Mouse (Mus musculus) intestine, embryonic 15.5 days (tissue): Measurements from ENCODE around the gene Fam3b. TPM values are rescaled to one million over a fixed set of nuclear protein-coding genes. Genes with fewer than 3 reads are reported as not detected.
A peak's percentile ranks its signal among the peaks of the same experiment; 100 is the strongest.

ENCODE experiments used
- ATAC-seq: fragments of 200-750 bp; cut with Nextera tagmentation; 2 replicates; pipeline ENCODE4 v1.8.0; 2017; ENCODE audit warnings: moderate TSS enrichment, moderate library complexity
- H3K27ac ChIP-seq: fragments of 300-500 bp; sonication (generic); 2 replicates; pipeline ENCODE4 v1.5.1; 2015; ENCODE audit warnings: mild to moderate bottlenecking, inconsistent platforms
- H3K27me3 ChIP-seq: fragments of 300-500 bp; sonication (generic); replicated peaks from 2 replicates; pipeline ENCODE4 v1.6.1; 2015; ENCODE audit warnings: inconsistent platforms
- H3K36me3 ChIP-seq: fragments of 300-500 bp; sonication (generic); 2 replicates; pipeline ENCODE4 v1.6.1; 2015; ENCODE audit warnings: inconsistent platforms
- H3K4me1 ChIP-seq: fragments of 300-500 bp; sonication (generic); replicated peaks from 2 replicates; pipeline ENCODE4 v1.6.1; 2015; ENCODE audit warnings: inconsistent platforms
- H3K4me2 ChIP-seq: fragments of 300-500 bp; sonication (generic); replicated peaks from 2 replicates; pipeline ENCODE4 v1.6.1; 2015; ENCODE audit warnings: mild to moderate bottlenecking, inconsistent platforms
- H3K4me3 ChIP-seq: fragments of 300-500 bp; sonication (generic); replicated peaks from 2 replicates; pipeline ENCODE4 v1.5.1; 2015; ENCODE audit warnings: inconsistent platforms
- H3K9ac ChIP-seq: fragments of 300-500 bp; sonication (generic); 2 replicates; pipeline ENCODE4 v1.6.1; 2015; ENCODE audit warnings: inconsistent platforms
- H3K9me3 ChIP-seq: fragments of 300-500 bp; sonication (generic); 2 replicates; pipeline ENCODE4 v1.6.1; 2016; ENCODE audit warnings: inconsistent platforms
- WGBS: fragments of 180-500 bp; shearing (Covaris S2); methylation state at CpG from one replicate; pipeline ENCODE4 v1.1.7; 2015; 5-methylcytosine and 5-hydroxymethylcytosine counted together
- polyA plus RNA-seq: library from polyadenylated mRNA; unstranded; fragments of >200 nt; fragmentation: Nextera tagmentation; extraction: Ambion mirVana; gene quantifications from 2 replicates; pipeline ENCODE4 v1.2.1, GENCODE M21; 2015

Fam3b gene
- polyA plus RNA-seq, 1 experiment from 2014 or later, result 0.85 TPM

DNA sequence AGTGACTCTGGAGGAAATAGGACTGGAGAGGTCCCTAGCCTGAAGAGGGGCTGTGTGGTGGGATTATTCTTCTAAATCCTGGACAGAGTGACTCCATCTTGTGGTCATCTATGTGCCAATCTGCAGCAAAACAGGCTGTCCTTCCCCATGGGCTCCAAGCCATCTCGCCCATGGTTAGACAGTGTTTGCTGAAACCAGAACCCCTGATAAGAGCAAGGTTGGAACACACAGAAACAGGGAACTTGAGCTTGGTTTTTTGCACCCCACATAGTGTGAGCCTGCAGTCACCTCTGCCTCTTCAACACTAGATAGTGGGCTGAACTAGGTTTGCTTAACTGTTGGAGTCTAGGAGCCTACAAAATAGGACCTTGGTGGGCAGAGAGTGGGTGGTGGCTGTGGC is 38.1 kb downstream of the Fam3b start:
- WGBS, result 66% methylated on average over 1 of the region's 1 CpGs
- Histone ChIP-seq H3K4me3 (no peak overlapping the region), H3K27ac (no peak overlapping the region), H3K27me3 (no peaks in the 10 kb centered on the region), H3K9ac (no peak overlapping the region), H3K4me2 (no peak overlapping the region), H3K36me3 (no peaks in the 10 kb centered on the region), H3K4me1 (no peaks in the 10 kb centered on the region), H3K9me3 (no peaks in the 10 kb centered on the region)
- ATAC-seq, result no peak

DNA sequence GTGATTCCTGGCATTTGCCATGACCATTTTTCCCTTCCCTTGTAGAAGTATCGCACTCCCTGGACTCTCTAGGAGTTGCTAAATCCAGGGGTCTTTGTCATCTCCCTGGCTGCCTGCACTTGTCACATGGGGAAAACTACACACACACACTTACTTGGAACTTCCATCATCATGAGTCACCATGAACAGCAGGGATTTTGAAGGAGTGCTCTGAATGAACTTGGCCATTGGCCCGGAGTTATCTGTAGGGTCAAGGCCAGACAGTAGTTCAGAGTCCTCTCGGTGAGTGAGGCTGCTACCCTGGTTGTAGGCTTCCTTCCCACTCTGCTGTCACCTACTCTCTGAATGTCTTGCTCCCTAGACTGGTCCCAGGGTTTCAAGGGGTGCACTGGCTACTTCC is 39.0 kb downstream of the Fam3b start:
- ATAC-seq, result peak; percentile 58
- H3K4me3 ChIP-seq, result no peak overlapping the region
- no peak overlapping the region for H3K27ac ChIP-seq
- no peak overlapping the region for H3K4me2 ChIP-seq
- H3K4me1 ChIP-seq, result no peaks in the 10 kb centered on the region
- no peaks in the 10 kb centered on the region for H3K27me3 ChIP-seq
- H3K9me3 ChIP-seq, result no peaks in the 10 kb centered on the region
- 79% methylated on average over 3 of the region's 3 CpGs for WGBS
- no peak overlapping the region for H3K9ac ChIP-seq
- H3K36me3 ChIP-seq, result no peaks in the 10 kb centered on the region

DNA sequence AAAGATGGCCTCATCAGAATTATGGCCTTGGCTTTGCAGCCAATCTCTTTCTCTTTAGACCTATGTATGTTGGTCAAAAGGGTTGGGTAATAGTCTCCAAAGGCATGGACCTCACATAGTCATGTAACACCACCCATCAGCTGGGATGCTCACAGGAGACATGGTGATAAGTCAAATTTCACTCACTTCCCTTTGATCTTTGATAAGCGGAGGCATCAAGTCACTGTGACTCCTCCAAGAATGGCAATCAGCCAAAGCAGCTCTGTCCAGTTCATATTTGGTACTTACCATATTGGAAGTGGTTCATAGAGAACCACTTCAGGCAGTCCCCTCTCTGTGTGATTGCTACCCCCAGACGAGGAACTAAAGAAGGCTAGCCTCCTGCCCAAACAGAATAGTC is 39.9 kb downstream of the Fam3b start:
- no peak overlapping the region for H3K27ac ChIP-seq
- H3K36me3 ChIP-seq, result no peaks in the 10 kb centered on the region
- no peaks in the 10 kb centered on the region for H3K27me3 ChIP-seq
- no peaks in the 10 kb centered on the region for H3K9me3 ChIP-seq
- H3K4me3 ChIP-seq, result no peak overlapping the region
- 78% methylated on average over 2 of the region's 2 CpGs for WGBS
- H3K9ac ChIP-seq, result no peak overlapping the region
- ATAC-seq, result no peak
- no peak overlapping the region for H3K4me2 ChIP-seq
- no peaks in the 10 kb centered on the region for H3K4me1 ChIP-seq

DNA sequence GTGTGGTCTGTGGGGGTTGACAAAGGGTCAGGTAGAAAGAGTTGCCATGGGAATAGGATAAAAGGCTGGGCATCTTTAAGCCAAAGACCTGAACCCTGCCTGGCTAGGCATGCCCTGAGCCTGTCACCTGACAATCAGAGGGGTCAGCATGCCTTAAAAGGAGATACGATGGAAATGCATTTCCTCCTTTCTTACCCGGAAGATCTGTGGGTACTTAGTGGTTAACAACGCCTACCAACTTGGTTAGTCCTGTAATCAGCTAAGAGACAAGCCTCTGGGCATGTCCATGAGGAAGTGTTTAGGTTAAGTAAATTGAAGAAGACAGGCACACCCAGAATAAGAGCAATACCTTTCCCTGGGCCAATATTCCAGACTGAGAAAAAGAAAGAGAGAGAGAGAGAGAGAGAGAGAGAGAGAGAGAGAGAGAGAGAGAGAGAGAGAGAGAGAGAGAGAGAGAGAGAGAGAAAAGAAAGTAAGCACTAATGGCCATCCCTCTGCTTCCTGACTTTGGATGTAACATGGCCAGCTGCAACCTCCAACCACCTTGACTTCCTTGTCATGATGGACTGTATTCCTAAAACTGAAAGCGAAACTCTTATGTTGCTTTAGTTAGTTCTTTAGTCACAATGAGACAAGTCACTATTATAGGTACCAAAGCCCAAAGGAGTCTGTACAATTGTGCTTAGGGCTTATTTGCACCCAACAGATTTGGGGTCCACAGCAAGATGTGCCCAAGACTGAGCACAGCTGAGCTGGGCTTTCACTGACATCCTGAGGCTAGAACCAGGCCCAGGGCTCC is 46.4 kb downstream of the Fam3b start:
- WGBS, result 72% methylated on average over 4 of the region's 4 CpGs
- ATAC-seq, result no peak
- H3K9ac ChIP-seq, result no peak overlapping the region

DNA sequence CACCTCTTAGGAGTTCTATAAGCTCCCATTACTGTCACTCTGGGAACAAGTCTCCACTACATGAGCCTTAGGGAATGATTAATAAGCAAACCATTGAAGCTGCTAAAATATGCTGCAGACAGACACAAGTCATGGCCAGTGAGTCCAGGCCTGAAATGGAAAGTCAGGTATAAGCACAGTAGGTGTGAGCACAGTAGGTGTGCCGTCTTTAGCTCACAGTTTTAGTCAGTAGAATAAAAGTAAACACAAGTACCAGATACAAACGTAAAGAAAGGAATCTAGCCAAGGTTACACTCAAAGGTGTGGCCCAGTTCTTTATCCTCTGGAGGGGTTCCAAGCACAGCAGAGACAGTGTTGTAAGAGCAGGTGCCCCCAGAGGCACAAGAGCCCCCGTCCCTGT is 47.1 kb downstream of the Fam3b start:
- Histone ChIP-seq H3K9ac (no peak overlapping the region), H3K36me3 (no peaks in the 10 kb centered on the region), H3K4me2 (no peak overlapping the region), H3K27ac (no peak overlapping the region), H3K9me3 (no peaks in the 10 kb centered on the region), H3K27me3 (no peaks in the 10 kb centered on the region), H3K4me1 (no peaks in the 10 kb centered on the region), H3K4me3 (no peak overlapping the region)
- 49% methylated on average over 3 of the region's 3 CpGs for WGBS
- 0 out of 2 replicates have a peak, but pooled peaks have one; percentile 17 for ATAC-seq

More for the DNA sequence above, 46.4 kb downstream of the Fam3b start:
- H3K4me2 ChIP-seq, result no peak overlapping the region
- H3K4me3 ChIP-seq, result no peak overlapping the region
- no peaks in the 10 kb centered on the region for H3K36me3 ChIP-seq
- H3K27me3 ChIP-seq, result no peaks in the 10 kb centered on the region
- no peaks in the 10 kb centered on the region for H3K4me1 ChIP-seq
- no peaks in the 10 kb centered on the region for H3K9me3 ChIP-seq
- H3K27ac ChIP-seq, result no peak overlapping the region

DNA sequence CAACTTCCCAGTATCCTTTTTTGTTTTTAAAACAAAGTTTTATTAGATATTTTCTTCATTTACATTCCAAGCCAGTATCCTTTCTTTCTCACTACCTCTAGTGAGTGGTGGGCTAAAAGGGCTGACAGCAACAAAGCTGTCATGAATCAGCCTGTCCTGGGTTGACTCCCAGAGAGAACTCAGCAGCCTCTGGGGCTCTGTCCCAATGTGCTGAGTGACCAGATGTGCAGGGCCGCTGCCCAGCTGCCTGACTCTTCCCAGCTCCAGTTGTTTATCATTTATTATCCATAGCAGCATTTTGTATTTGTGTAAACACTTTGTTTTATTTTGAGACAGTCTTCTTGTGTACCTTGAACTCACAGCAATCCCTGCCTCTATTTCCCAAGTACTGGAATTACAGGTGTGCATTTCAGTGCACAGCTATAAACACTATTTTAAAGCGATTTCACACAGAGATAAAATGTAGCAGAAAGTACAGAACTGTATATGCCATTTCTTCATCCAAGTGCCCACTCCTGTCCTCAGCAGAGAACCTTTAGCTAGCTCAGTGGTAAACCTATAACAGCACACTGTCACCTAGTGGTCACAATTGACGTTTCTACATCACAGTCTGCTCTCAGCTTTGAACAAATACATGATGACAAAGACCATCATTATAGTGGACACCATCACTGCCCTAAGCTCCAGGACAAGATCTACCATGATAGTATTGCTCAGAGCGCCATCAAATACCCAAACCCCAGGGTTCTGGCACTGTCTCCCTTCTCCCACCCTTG is 48.2 kb downstream of the Fam3b start:
- no peaks in the 10 kb centered on the region for H3K4me1 ChIP-seq
- H3K27me3 ChIP-seq, result no peaks in the 10 kb centered on the region
- 49% methylated on average over 4 of the region's 4 CpGs for WGBS
- no peak overlapping the region for H3K27ac ChIP-seq
- H3K36me3 ChIP-seq, result no peaks in the 10 kb centered on the region
- H3K9me3 ChIP-seq, result no peaks in the 10 kb centered on the region
- H3K4me3 ChIP-seq, result no peak overlapping the region
- H3K4me2 ChIP-seq, result no peak overlapping the region
- H3K9ac ChIP-seq, result no peak overlapping the region
- no peak for ATAC-seq

DNA sequence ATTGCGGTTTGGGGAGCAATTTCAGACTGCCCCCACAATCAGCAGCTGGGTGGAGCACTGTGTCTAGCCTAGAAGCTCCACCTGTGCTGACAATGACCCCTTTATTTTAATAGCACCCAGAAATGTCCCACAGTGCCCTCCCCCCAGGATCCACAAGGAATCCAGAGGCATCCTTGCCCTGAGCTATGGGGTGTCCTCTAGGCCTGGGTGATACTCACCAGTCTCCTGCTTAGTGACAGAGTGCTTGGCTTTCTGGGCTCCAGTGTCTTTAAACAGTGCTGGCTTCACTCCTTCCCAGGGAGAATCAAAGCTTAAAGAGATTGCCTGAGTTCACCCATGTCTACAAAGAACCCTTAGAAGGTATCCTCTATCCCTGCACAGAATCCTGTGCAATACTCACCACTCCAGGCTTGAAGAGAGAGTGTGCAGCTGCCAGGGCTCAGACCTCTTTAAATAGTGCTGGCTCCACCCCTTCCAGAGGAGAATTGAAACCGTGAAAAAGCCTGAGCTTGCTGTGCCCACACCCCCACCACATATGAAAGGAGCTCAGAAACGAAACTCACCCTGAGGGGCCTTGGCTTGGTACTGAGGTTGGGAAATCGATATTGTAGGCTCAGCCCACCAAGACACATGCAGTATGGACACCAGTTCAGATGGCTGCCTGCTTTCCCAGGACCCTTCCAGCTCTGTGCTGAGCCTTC is 52.0 kb downstream of the Fam3b start, which contains the start of gene Mx1:
Mx1 (minus strand) TSS at position 427 of the 701 bp plus-strand sequence.
- ATAC-seq, result peak; percentile 62
- 32% methylated on average over 4 of the region's 4 CpGs for WGBS
- Histone ChIP-seq H3K36me3 (no peaks in the 10 kb centered on the region), H3K9ac (no peak within 1 kb of the TSS), H3K4me2 (no peak within 1 kb of the TSS), H3K9me3 (no peaks in the 10 kb centered on the region), H3K4me1 (no peaks in the 10 kb centered on the region), H3K4me3 (no peak within 1 kb of the TSS), H3K27me3 (no peaks in the 10 kb centered on the region), H3K27ac (no peak within 1 kb of the TSS)

DNA sequence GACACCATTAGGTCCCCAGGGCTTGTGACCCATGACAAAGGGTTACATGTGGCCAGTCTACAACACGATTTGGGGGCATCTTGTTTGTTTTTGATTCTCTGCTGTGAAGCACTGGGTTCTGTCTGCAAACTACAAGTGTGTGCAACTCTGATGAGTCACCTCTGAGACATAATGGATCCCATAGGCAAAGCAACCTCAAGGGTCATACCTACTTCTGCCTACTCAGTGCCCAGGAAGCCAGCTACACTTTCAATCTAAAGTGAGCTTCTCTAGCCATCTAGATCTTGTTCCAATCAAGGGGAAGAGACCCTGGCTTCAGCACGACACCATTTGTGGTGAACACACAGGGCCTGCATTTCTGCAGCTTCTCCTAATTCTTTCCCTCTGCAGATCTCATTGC is 53.3 kb downstream of the Fam3b start:
- WGBS, result 69% methylated on average over 2 of the region's 2 CpGs
- H3K9ac ChIP-seq, result no peak overlapping the region
- H3K9me3 ChIP-seq, result no peaks in the 10 kb centered on the region
- no peaks in the 10 kb centered on the region for H3K4me1 ChIP-seq
- H3K36me3 ChIP-seq, result no peaks in the 10 kb centered on the region
- H3K4me3 ChIP-seq, result no peak overlapping the region
- no peak overlapping the region for H3K4me2 ChIP-seq
- no peak for ATAC-seq
- no peak overlapping the region for H3K27ac ChIP-seq
- no peaks in the 10 kb centered on the region for H3K27me3 ChIP-seq

DNA sequence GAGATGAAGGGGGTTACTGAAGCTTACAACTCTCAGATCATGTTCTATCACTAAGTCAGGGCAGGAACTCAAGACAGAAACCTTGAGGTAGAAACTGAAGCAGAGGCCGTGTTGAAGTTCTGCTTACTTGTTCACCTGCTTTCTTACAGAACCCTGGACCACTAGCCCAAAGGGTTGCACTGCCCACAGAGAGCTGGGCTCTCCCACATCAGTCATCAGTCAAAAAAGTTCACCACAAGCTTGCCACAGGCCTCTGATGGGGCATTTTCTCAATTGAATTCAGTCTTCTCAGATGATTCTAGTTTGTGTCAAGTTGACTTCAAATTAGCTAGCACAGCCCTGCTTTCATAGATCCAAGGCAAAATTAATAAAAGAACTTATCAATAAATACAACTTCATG is 54.8 kb downstream of the Fam3b start:
- Histone ChIP-seq H3K4me1 (no peaks in the 10 kb centered on the region), H3K9me3 (no peaks in the 10 kb centered on the region), H3K27ac (no peak overlapping the region), H3K27me3 (no peaks in the 10 kb centered on the region), H3K36me3 (no peaks in the 10 kb centered on the region), H3K4me3 (no peak overlapping the region), H3K4me2 (no peak overlapping the region), H3K9ac (no peak overlapping the region)
- ATAC-seq, result no peak
- WGBS, result 74% methylated on average over 1 of the region's 1 CpGs

DNA sequence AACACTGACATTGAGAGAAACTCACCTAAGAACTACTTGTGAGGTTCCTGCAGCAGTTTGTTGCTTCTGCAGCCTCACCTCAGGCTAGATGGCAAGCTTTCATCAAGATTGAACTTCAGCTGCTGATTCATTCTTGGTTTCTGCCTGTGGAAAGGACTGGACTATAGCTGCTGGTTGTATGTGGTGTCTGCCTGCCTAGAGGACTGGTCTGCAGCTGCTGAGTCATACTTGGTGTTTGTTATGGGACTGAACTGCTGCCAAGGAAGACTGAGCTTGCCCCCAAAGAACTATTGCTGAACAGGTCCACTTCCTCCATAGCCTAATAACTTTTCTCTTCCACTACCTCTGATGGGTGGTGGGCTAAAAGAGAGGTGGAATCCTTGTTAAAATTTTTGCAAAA is 67.2 kb downstream of the Fam3b start:
- no peak for ATAC-seq
- H3K4me3 ChIP-seq, result no peak overlapping the region
- no peaks in the 10 kb centered on the region for H3K9me3 ChIP-seq
- H3K4me2 ChIP-seq, result no peak overlapping the region
- no peak overlapping the region for H3K27ac ChIP-seq
- H3K36me3 ChIP-seq, result no peaks in the 10 kb centered on the region
- H3K4me1 ChIP-seq, result no peaks in the 10 kb centered on the region
- no peaks in the 10 kb centered on the region for H3K27me3 ChIP-seq
- H3K9ac ChIP-seq, result no peak overlapping the region

DNA sequence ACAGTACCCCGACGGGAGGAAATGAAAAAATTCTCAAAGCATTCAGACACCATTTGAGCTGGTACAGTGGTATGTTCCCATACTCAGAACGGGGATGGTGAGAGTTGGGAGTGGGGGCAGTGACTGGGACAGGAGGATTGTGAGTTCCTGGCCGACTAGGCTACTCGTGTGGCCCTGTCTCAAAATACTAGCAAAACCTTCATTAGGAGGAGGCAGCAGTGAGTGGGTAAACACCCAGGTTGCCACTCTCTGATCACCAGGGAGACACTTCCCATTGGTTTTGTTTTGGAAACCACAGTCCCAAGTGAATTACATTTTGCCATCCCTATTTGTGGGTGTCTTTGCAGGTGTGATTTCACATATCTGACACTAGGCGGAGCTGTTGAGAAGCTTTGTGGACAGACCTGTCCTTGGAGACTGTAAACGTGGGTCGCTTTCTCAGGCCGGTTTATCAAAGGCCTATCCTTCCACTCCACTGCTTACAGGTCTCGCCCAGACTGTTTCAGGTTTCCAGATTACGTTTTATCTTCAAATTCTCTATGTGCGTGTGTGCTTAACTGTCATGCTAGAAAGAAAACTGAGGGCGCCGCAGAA is 70.8 kb downstream of the Fam3b start:
- Histone ChIP-seq H3K36me3 (no peaks in the 10 kb centered on the region), H3K9me3 (no peaks in the 10 kb centered on the region), H3K4me2 (no peak overlapping the region), H3K4me3 (no peak overlapping the region), H3K9ac (no peak overlapping the region), H3K27ac (no peak overlapping the region), H3K4me1 (no peaks in the 10 kb centered on the region), H3K27me3 (no peaks in the 10 kb centered on the region)
- 47% methylated on average over 14 of the region's 14 CpGs for WGBS
- ATAC-seq, result peak; percentile 77

DNA sequence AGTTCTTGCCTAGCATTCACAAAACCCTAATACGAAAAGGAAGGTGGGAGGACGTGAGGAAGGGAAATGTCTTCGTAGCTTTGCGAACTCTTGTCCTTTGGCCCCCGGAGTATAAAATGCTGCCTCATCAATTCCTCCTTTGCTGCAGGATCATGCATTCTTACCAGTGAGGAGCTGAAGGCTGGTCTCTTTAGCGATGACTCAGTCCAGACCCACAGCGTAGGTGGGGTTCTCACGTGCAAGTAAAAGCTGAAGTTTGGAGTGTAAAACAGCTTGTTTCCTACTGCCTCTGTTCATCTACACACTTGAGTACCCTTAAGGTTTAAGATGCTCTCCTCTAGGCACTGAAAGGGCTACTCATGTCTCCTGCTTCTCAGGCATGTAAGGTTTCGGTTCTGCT is 72.6 kb downstream of the Fam3b start:
- WGBS, result 72% methylated on average over 9 of the region's 9 CpGs
- no peak for ATAC-seq

More for the DNA sequence above, 72.6 kb downstream of the Fam3b start:
- no peak overlapping the region for H3K27ac ChIP-seq
- H3K36me3 ChIP-seq, result no peaks in the 10 kb centered on the region
- no peak overlapping the region for H3K4me3 ChIP-seq
- H3K4me2 ChIP-seq, result no peak overlapping the region
- no peaks in the 10 kb centered on the region for H3K9me3 ChIP-seq
- no peaks in the 10 kb centered on the region for H3K4me1 ChIP-seq
- H3K27me3 ChIP-seq, result no peaks in the 10 kb centered on the region
- H3K9ac ChIP-seq, result no peak overlapping the region
